Mouse (Mus musculus): Measurements from ENCODE around the gene Adad1.
A peak's percentile ranks its signal among the peaks of the same experiment; 100 is the strongest.

Gene Adad1

GRCm38 (mm10) chr3:37063406-37063805 is at the start of gene Adad1:
Adad1 (plus strand) TSS chr3:37063527.
- no peak for DNase-seq (ENCODE audit: low spot score in 2 of 2)

DNA sequence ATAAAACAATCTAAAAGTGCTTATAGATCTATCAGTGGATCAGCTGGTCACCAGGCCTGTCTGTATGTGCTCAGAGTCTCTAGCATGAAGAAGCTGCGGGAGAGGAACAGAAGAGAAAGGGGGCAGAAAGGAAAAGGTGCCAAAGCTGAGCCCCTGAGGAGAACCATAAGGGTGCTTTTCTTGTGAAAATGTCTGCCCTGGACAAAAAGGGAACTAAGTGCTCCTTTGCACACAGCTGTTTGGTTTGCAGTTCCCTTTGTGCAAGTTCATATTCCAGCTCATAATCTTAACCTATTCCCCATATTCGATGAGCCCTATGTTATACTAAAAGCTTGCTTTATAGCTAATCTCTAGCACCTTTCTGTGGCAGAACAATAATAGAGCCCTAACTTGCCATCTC is 25.3 kb upstream of the Adad1 start:
- no peak for DNase-seq (ENCODE audit: low spot score in 2 of 2)

- DNase-seq (ENCODE audit: low spot score in 2 of 2) = no peak
Observed at GRCm38 (mm10) chr3:37039811-37040210, 23.5 kb upstream of the Adad1 start.

DNA sequence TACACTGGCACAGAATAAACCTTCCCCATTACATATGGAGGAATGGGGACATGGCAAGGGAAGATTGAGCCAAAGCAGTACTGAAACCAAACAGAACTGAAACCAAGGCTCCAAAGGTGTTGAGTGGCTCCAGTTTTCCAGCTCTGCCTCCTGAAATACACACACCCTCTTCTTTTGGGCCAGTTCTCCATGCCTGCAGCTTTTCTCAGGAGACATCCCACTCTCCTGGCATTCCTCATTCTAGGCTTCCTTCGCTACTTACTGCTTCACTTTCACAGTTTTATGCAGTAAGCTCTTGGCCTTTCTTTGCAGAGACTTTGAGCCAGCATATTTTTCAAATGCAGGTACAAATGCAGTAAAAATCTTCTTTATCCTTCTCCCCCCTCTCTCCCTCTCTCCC is 11.8 kb upstream of the Adad1 start:
- no peak for DNase-seq (ENCODE audit: low spot score in 2 of 2)

- DNase-seq (ENCODE audit: low spot score in 2 of 2) = peak in 1 of 2 experiments; percentile 10
Observed at GRCm38 (mm10) chr3:37073211-37073610, 9.9 kb downstream of the Adad1 start.

DNA sequence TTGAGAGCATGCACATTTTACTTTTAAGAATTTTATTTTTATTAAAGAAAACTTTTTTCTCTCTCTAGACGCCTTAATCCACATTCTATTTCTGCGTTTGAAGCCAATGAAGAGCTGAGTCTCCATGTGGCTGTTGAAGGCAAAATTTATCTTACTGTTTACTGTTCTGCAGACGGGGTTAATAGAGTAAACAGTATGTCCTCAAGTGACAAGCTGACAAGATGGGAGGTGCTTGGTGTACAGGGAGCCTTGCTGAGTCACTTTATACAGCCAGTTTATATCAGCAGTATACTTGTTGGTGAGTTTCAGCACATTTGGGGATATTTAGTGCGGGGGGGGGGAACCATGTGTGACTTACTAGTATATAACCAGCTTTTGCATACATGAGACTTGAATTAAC is 21.5 kb downstream of the Adad1 start:
- DNase-seq (ENCODE audit: low spot score in 2 of 2) = no peak

GRCm38 (mm10) chr3:37090721-37091120 is 27.4 kb downstream of the Adad1 start:
- DNase-seq (ENCODE audit: low spot score in 2 of 2) = no peak

GRCm38 (mm10) chr3:37125655-37126054 is 62.3 kb downstream of the Adad1 start, which contains the start of gene Il2:
Il2 (minus strand) TSS chr3:37125959.
- DNase-seq (ENCODE audit: low spot score in 2 of 2) = peak in 1 of 2 experiments; percentile 9

- no peak for DNase-seq (ENCODE audit: low spot score in 2 of 2)
Observed at GRCm38 (mm10) chr3:37126162-37126561, 62.8 kb downstream of the Adad1 start.

GRCm38 (mm10) chr3:37128269-37128668 is 64.9 kb downstream of the Adad1 start:
- DNase-seq (ENCODE audit: low spot score in 2 of 2) = no peak

DNA sequence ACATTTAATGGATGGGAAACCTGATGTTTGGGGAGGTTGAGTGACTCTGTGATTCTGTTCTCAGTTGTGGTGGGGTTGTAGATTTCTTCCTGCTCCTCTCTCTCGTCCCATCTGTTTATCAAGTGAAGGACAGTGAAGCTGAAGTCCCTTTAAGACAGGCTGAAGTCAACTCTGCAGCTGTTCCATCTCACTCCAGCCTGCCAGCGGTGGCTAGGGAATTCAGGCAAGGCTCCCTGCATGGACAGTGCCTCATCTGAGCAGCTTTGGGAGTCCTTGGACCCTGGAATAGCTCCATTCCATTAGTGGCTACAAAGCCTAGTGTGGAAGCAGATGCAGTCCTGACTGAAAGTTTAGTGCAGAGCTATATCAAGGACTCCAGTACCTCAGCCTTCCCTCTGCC is 65.7 kb downstream of the Adad1 start:
- no peak for DNase-seq (ENCODE audit: low spot score in 2 of 2)

DNA sequence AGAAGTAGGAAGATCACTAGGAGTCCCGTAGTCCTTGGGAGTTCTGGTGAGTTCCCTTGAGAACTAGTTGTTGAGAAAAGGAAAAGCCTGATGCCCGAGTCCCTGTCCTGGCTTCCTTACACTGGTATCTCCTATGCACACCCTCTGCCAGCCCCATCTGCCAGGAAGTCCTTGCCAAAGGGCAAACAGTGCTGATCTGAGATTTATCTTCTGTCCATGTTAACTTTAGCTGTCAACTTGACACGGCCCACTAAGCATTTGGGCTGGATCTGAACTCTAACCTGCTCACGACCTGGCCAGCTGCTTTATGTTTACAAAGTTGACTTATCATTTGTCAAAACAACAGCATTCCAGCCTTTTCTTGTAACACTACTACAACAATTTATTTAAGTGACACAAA is 73.9 kb downstream of the Adad1 start:
- DNase-seq (ENCODE audit: low spot score in 2 of 2) = no peak

DNA sequence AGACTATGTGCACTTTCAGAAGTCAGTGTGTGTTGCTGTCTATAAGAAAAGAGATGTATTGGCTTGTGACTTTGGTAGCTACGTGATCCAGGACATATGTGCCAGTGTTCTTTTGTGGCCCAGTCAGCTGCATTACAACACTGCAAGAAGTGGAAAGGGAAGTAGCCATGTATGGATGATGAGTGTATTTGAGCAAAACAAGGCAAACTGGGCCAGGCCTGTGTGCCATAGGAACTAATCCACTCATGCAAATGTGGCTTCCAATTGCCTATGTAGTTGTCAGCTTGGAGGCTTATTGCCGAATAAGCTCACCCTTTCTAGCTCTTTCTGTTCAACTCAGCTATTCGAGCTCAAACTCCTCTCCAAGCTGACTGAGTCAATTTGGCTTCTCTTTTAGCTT is 75.9 kb downstream of the Adad1 start:
- no peak for DNase-seq (ENCODE audit: low spot score in 2 of 2)

DNA sequence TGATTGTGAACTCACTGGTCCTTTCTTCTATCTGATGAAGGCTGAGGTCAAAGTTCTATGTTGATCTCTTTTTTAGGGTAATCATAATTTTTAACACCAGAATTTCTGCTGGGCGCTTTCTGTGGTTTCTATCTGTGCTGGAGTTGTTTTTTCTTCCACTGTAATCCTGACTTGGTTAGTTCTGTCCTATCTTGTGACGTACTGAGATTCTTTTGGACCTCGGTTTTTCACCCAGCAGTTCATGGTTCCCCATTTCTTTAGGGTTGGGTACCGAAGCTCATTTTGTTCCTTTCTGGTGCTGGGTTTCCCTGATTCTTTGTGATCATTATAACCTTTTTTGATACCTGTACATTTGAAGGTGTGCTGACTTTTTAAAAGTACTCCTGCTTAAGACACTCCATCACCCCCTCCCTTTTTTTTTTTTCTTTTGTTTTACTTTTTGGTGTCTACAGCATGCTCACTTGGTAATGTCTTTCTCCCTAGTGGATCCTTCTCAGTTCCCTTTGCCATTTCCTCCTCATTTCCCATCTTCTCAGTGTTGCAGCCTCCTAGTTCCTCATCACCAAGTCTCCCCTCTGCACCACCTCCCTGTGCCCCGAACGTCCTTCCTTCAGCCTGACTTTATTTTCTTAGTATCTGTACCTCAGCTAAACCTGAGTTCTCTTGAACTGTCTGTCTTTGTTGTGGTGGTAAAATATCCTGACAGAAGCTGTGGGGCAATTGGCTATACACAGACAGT is 77.0 kb downstream of the Adad1 start:
- no peak for DNase-seq (ENCODE audit: low spot score in 2 of 2)

- DNase-seq (ENCODE audit: low spot score in 2 of 2) = no peak
Observed at GRCm38 (mm10) chr3:37141827-37142226, 78.5 kb downstream of the Adad1 start.

- DNase-seq (ENCODE audit: low spot score in 2 of 2) = no peak
Observed at GRCm38 (mm10) chr3:37144979-37145378, 81.7 kb downstream of the Adad1 start.

- DNase-seq (ENCODE audit: low spot score in 2 of 2) = no peak
Observed at GRCm38 (mm10) chr3:37146406-37146805, 83.1 kb downstream of the Adad1 start.

- DNase-seq (ENCODE audit: low spot score in 2 of 2) = no peak
Observed at GRCm38 (mm10) chr3:37146810-37147209, 83.5 kb downstream of the Adad1 start.

- DNase-seq (ENCODE audit: low spot score in 2 of 2) = no peak
Observed at GRCm38 (mm10) chr3:37152274-37152673, 88.9 kb downstream of the Adad1 start.

- DNase-seq (ENCODE audit: low spot score in 2 of 2) = peak in 1 of 2 experiments; percentile 7
Observed at GRCm38 (mm10) chr3:37153004-37153403, 89.7 kb downstream of the Adad1 start.

DNA sequence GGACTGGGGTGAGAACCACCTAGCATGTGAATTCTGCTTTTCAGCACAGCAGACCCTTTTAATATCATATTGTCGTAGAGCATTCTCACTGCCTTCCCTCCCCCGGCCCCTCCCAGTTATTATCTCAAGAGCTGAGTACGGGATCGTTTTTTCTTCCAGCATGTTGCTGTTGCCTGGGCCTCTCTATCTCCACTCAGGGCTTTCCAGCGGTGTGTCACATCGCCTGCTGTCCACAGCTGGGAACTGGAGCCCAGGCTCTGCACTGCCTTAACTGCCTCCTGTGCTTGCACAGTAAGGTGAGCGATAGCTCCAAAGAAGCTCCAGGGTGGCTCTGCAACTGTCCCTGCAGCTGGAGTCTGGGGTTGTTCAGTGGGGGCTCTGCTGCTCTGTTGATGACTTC is 91.1 kb downstream of the Adad1 start:
- no peak for DNase-seq (ENCODE audit: low spot score in 2 of 2)

DNA sequence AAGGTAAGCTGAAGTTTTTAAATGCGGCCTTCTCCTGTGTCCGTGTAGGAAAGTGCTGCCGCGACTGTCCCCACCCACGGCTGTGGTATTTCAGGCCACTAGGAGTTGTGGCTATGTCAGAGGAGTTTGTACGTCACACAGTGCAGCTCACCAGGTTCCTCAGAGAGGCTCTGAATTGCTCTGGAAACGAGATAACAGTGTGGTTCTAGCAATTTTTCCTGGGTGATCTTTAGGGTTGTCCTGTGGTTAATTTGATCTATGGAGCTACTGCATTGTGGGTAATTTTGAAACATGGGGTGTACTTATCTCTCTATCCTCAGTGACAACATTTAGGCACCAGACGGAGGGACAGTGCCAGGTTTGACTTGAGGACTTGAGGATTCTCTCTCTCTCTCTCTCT is 93.8 kb downstream of the Adad1 start:
- no peak for DNase-seq (ENCODE audit: low spot score in 2 of 2)

- DNase-seq (ENCODE audit: low spot score in 2 of 2) = no peak
Observed at GRCm38 (mm10) chr3:37158246-37158645, 94.9 kb downstream of the Adad1 start.

- DNase-seq (ENCODE audit: low spot score in 2 of 2) = no peak
Observed at GRCm38 (mm10) chr3:37161096-37161495, 97.8 kb downstream of the Adad1 start.

Measured in thymus, postnatal 10 days (tissue).